Mouse (Mus musculus) testis, adult 2 months (tissue): Measurements from ENCODE around the gene Mymx.

ENCODE experiments used
- CTCF ChIP-seq: fragments of 200-500 bp; IDR thresholded peaks from 2 replicates; pipeline ENCODE4 v1.5.1; 2012; ENCODE audit warnings: low read depth, mild to moderate bottlenecking, inconsistent platforms, low read length, moderate library complexity; ENCODE audit not compliant: control insufficient read depth, insufficient read depth, insufficient replicate concordance
- POLR2A ChIP-seq: fragments of 200-500 bp; IDR thresholded peaks from 2 replicates; pipeline ENCODE4 v1.6.1; 2012; ENCODE audit warnings: low read depth, mild to moderate bottlenecking, inconsistent platforms, low read length, moderate library complexity; ENCODE audit not compliant: control insufficient read depth

- TF ChIP-seq CTCF = no peak
- TF ChIP-seq POLR2A = no peak
These were observed 40.1 kb upstream of the Mymx start for GRCm38 (mm10) chr17:45641981-45642380.
